Mouse (Mus musculus) brain, adult 2 months (tissue): ENCODE data around the gene Prkag2.
"Not testable (repeated sequence)": the region's sequence is repeated elsewhere in the genome, so short reads cannot be mapped to it uniquely, and the experiment has no call there.

Experiments used
- DNase-seq: peaks from one replicate; pipeline ENCODE4 v3.0.0; 2011; ENCODE audit warnings: low read depth, low spot score

Gene Prkag2

GRCm38 (mm10) chr5:25087064-25087463, 13.4 kb downstream of the Prkag2 start:
- peak; percentile 94 for DNase-seq

GRCm38 (mm10) chr5:25086234-25086633, 14.2 kb downstream of the Prkag2 start:
- DNase-seq = peak; percentile 89

- DNase-seq = peak; percentile 94
Measured at GRCm38 (mm10) chr5:25085170-25085569, 15.3 kb downstream of the Prkag2 start.

- no peak for DNase-seq
Measured at GRCm38 (mm10) chr5:25083816-25084215, 16.6 kb downstream of the Prkag2 start.

- DNase-seq = peak; percentile 79
Measured at GRCm38 (mm10) chr5:25082542-25082941, 17.9 kb downstream of the Prkag2 start.

GRCm38 (mm10) chr5:25081545-25081944, 18.9 kb downstream of the Prkag2 start:
- peak; percentile 86 for DNase-seq

GRCm38 (mm10) chr5:25080994-25081393, 19.4 kb downstream of the Prkag2 start:
- DNase-seq = no peak

- peak; percentile 90 for DNase-seq
Measured at GRCm38 (mm10) chr5:25080438-25080945, 19.9 kb downstream of the Prkag2 start.

- DNase-seq = no peak
Measured at GRCm38 (mm10) chr5:25079766-25080265, 20.6 kb downstream of the Prkag2 start.

- DNase-seq = no peak
Measured at GRCm38 (mm10) chr5:25077873-25078651, 22.4 kb downstream of the Prkag2 start.

GRCm38 (mm10) chr5:25077258-25077657, 23.2 kb downstream of the Prkag2 start:
- DNase-seq = not testable (repeated sequence)

- DNase-seq = no peak
Measured at GRCm38 (mm10) chr5:25075623-25076022, 24.8 kb downstream of the Prkag2 start.

- no peak for DNase-seq
Measured at GRCm38 (mm10) chr5:25069815-25070214, 30.6 kb downstream of the Prkag2 start.

- DNase-seq = peak; percentile 46
Measured at GRCm38 (mm10) chr5:25067122-25067521, 33.3 kb downstream of the Prkag2 start.

- DNase-seq = no peak
Measured at GRCm38 (mm10) chr5:25064270-25065232, 35.9 kb downstream of the Prkag2 start.

GRCm38 (mm10) chr5:25062506-25063132, 37.8 kb downstream of the Prkag2 start:
- peak; percentile 59 for DNase-seq

- peak; percentile 87 for DNase-seq
Measured at GRCm38 (mm10) chr5:25058853-25059741, 41.3 kb downstream of the Prkag2 start.

- DNase-seq = peak; percentile 48
Measured at GRCm38 (mm10) chr5:25058417-25058816, 42.0 kb downstream of the Prkag2 start.

GRCm38 (mm10) chr5:25055288-25055687, 45.2 kb downstream of the Prkag2 start:
- peak; percentile 97 for DNase-seq

- peak; percentile 94 for DNase-seq
Measured at GRCm38 (mm10) chr5:25053971-25054658, 46.3 kb downstream of the Prkag2 start.
